Mouse (Mus musculus): Measurements from ENCODE around the gene Nudt22.

GRCm38 (mm10) chr19:6950613-6951153, 45.2 kb downstream of the Nudt22 start:
- TF ChIP-seq CTCF (IDR thresholded peaks at IDR 0.05; ENCODE audit: low read depth, low read length) (no peak), GATA1 (IDR thresholded peaks at IDR 0.05; ENCODE audit: borderline replicate concordance, low read length) (no peak), POLR2AphosphoS5 (IDR thresholded peaks at IDR 0.05; ENCODE audit: insufficient replicate concordance, low read depth, low read length) (no peak; the same call in 1 of the 2 replicates), TAL1 (conservative IDR thresholded peaks at IDR 0.05; ENCODE audit: low read depth, low read length) (no peak)

Measured in G1E (cell line).